Mouse (Mus musculus) liver, embryonic 12.5 days (tissue): ENCODE results near the gene Mchr1. TPM values are rescaled to one million over a fixed set of nuclear protein-coding genes. Genes with fewer than 3 reads are reported as not detected.

Source experiments
- ATAC-seq: fragments of 200-750 bp; cut with Nextera tagmentation; 2 replicates; pipeline ENCODE4 v1.8.0; 2017; ENCODE audit warnings: moderate number of reproducible peaks, mild to moderate bottlenecking, moderate library complexity
- H3K27ac ChIP-seq: fragments of 300-500 bp; sonication (generic); 2 replicates; pipeline ENCODE4 v1.5.1; 2016; ENCODE audit warnings: mild to moderate bottlenecking
- H3K27me3 ChIP-seq: fragments of 300-500 bp; sonication (generic); replicated peaks from 2 replicates; pipeline ENCODE4 v1.6.1; 2016; ENCODE audit warnings: mild to moderate bottlenecking, moderate library complexity
- H3K36me3 ChIP-seq: fragments of 300-500 bp; sonication (generic); 2 replicates; pipeline ENCODE4 v1.6.1; 2016; ENCODE audit warnings: mild to moderate bottlenecking, moderate library complexity
- H3K4me1 ChIP-seq: fragments of 300-500 bp; sonication (generic); 2 replicates; pipeline ENCODE4 v1.6.1; 2016
- H3K4me2 ChIP-seq: fragments of 300-500 bp; sonication (generic); 2 replicates; pipeline ENCODE4 v1.6.1; 2016; ENCODE audit warnings: mild to moderate bottlenecking, moderate library complexity
- H3K4me3 ChIP-seq: fragments of 300-500 bp; sonication (generic); 2 replicates; pipeline ENCODE4 v1.5.1; 2016; ENCODE audit warnings: mild to moderate bottlenecking, moderate library complexity
- H3K9ac ChIP-seq: fragments of 300-500 bp; sonication (generic); 2 replicates; pipeline ENCODE4 v1.6.1; 2016; ENCODE audit warnings: mild to moderate bottlenecking, moderate library complexity
- H3K9me3 ChIP-seq: fragments of 300-500 bp; sonication (generic); replicated peaks from 2 replicates; pipeline ENCODE4 v1.6.1; 2016; ENCODE audit warnings: mild to moderate bottlenecking, moderate library complexity
- WGBS: fragments of 180-500 bp; shearing (Covaris S2); methylation state at CpG from one replicate; pipeline ENCODE4 v1.1.7; 2016; ENCODE audit not compliant: insufficient replicate concordance; 5-methylcytosine and 5-hydroxymethylcytosine counted together
- polyA plus RNA-seq: library from polyadenylated mRNA; unstranded; fragments of >200 nt; fragmentation: Nextera tagmentation; extraction: Ambion mirVana; gene quantifications from 2 replicates; pipeline ENCODE4 v1.2.1, GENCODE M21; 2016

The Mchr1 gene
- 0.19 TPM in 1 of 2 replicates, not detected in the other for polyA plus RNA-seq

GRCm38 (mm10) chr15:81235086-81235920 lies at the start of gene Mchr1:
Gene Mchr1 (plus strand): TSS chr15:81235499.
- Histone ChIP-seq H3K4me1 (peaks cover 10% of the 10 kb centered on the region), H3K4me3 (peak within 1 kb of the TSS; percentile 27), H3K4me2 (peak within 1 kb of the TSS; percentile 54), H3K9ac (no peak within 1 kb of the TSS), H3K27ac (no peak within 1 kb of the TSS), H3K27me3 (peaks cover 74% of the 10 kb centered on the region), H3K9me3 (no peaks in the 10 kb centered on the region), H3K36me3 (no peaks in the 10 kb centered on the region)
- WGBS, result 5% methylated on average over 25 of the region's 25 CpGs
- ATAC-seq, result no peak

GRCm38 (mm10) chr15:81189061-81189460 lies 46.2 kb upstream of the Mchr1 start:
- 85% methylated on average over 2 of the region's 2 CpGs for WGBS
- H3K4me3 ChIP-seq, result no peak overlapping the region
- no peak overlapping the region for H3K4me2 ChIP-seq
- H3K36me3 ChIP-seq, result no peaks in the 10 kb centered on the region
- H3K9me3 ChIP-seq, result no peaks in the 10 kb centered on the region
- peaks cover 33% of the 10 kb centered on the region for H3K4me1 ChIP-seq
- no peak overlapping the region for H3K27ac ChIP-seq
- no peaks in the 10 kb centered on the region for H3K27me3 ChIP-seq
- no peak for ATAC-seq
- no peak overlapping the region for H3K9ac ChIP-seq

- Histone ChIP-seq H3K4me2 (peak overlapping the region; percentile 100), H3K9ac (peak overlapping the region; percentile 86), H3K27me3 (no peaks in the 10 kb centered on the region), H3K27ac (peak overlapping the region; percentile 46), H3K36me3 (no peaks in the 10 kb centered on the region), H3K9me3 (no peaks in the 10 kb centered on the region), H3K4me1 (peaks cover 33% of the 10 kb centered on the region), H3K4me3 (peak overlapping the region; percentile 84)
- WGBS, result 2% methylated on average over 33 of the region's 46 CpGs
- ATAC-seq, result peak; percentile 2; the same call in 1 of the 2 replicates
Measured at GRCm38 (mm10) chr15:81190011-81190629, 45.2 kb upstream of the Mchr1 start.

DNA sequence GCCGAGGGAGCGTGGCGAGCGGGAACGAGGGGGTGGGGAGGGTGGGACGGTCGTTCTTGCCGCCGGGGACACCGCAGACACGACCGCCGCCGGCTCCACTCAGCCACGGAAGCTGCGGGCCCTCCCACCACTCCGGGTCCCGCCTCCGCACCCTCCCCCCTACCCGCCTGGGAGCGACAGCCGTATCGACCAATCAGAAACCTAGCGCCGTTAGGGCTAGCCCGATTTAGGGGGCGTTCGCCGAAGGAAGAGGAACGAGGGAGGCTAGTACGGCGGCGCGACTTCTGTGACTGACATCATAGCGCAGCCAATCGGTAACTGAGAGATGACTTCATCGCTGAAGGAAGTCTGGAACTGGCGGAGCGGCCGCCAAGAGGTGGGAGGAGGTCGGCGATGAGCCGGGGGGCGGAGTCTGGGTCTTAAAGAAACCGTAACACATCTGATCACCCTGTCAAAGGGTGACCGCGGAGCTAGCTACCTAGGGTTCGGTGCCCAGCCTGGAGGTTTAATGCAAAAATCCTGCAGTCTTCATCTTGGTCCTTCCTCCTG lies 44.6 kb upstream of the Mchr1 start, which contains the start of gene Mrtfa:
Gene Mrtfa (minus strand): TSS at position 128 of the 549 bp plus-strand sequence.
- H3K36me3 ChIP-seq, result no peaks in the 10 kb centered on the region
- H3K4me2 ChIP-seq, result peak within 1 kb of the TSS; percentile 100
- under 1% methylated on average over 34 of the region's 48 CpGs for WGBS
- no peaks in the 10 kb centered on the region for H3K9me3 ChIP-seq
- peak; percentile 97 for ATAC-seq
- peaks cover 32% of the 10 kb centered on the region for H3K4me1 ChIP-seq
- H3K27ac ChIP-seq, result peak within 1 kb of the TSS; percentile 59
- H3K27me3 ChIP-seq, result no peaks in the 10 kb centered on the region
- H3K4me3 ChIP-seq, result peak within 1 kb of the TSS; percentile 84
- H3K9ac ChIP-seq, result peak within 1 kb of the TSS; percentile 86

- WGBS, result 25% methylated on average over 9 of the region's 9 CpGs
- Histone ChIP-seq H3K9ac (peak overlapping the region; percentile 71), H3K4me2 (peak overlapping the region; percentile 100), H3K36me3 (no peaks in the 10 kb centered on the region), H3K27me3 (no peaks in the 10 kb centered on the region), H3K27ac (peak overlapping the region; percentile 59), H3K9me3 (no peaks in the 10 kb centered on the region), H3K4me3 (peak overlapping the region; percentile 84), H3K4me1 (peaks cover 28% of the 10 kb centered on the region)
- ATAC-seq, result no peak
Measured at GRCm38 (mm10) chr15:81191303-81191702, 44.0 kb upstream of the Mchr1 start.

- no peak overlapping the region for H3K4me2 ChIP-seq
- no peak for ATAC-seq
- H3K9ac ChIP-seq, result no peak overlapping the region
- H3K27me3 ChIP-seq, result no peaks in the 10 kb centered on the region
- no peak overlapping the region for H3K27ac ChIP-seq
- H3K36me3 ChIP-seq, result no peaks in the 10 kb centered on the region
- no peaks in the 10 kb centered on the region for H3K9me3 ChIP-seq
- H3K4me3 ChIP-seq, result no peak overlapping the region
- peaks cover 35% of the 10 kb centered on the region for H3K4me1 ChIP-seq
- WGBS, result 82% methylated on average over 5 of the region's 5 CpGs
Measured at GRCm38 (mm10) chr15:81192316-81192715, 43.0 kb upstream of the Mchr1 start.

DNA sequence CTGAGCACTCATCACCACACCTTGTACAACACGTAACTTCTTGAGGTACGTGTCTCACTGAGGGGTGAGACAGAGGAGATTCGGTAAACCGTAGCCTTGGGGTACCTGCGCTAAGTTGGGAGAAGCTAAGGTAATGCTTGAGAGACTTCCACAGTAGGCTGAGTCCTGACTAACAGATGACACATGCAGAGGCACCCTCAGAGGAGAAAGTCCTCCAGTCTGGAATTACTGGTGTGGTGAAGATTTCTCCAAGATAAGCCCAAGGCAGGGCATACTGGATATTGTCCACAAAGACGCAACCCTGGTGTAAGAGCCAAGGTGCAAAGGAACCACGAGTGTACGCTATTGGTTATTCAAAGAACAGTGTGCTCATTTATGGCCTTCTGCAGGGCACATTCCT lies 42.4 kb upstream of the Mchr1 start:
- H3K4me1 ChIP-seq, result peaks cover 38% of the 10 kb centered on the region
- H3K27ac ChIP-seq, result no peak overlapping the region
- no peaks in the 10 kb centered on the region for H3K9me3 ChIP-seq
- no peak for ATAC-seq
- no peaks in the 10 kb centered on the region for H3K27me3 ChIP-seq
- H3K9ac ChIP-seq, result no peak overlapping the region
- no peaks in the 10 kb centered on the region for H3K36me3 ChIP-seq
- no peak overlapping the region for H3K4me3 ChIP-seq
- 87% methylated on average over 8 of the region's 8 CpGs for WGBS
- no peak overlapping the region for H3K4me2 ChIP-seq

DNA sequence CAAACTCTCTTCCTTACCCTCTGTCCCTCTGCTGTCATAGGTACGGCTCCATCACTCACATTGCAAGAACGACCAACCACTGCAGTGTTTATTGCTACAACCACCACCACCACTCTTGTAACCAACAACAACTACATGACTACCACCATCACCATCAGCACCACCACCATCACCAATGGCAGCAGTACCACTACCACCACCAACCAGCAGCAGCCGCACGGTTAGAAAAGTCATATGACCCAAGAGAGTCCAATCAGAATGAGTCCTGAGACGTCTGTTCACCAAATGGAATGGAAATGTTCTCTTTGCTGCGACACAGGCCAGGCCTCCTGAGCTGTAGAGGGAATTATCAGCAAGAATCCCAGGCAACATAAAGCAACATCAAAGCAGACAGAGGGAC lies 40.5 kb upstream of the Mchr1 start:
- no peaks in the 10 kb centered on the region for H3K9me3 ChIP-seq
- no peak overlapping the region for H3K4me2 ChIP-seq
- H3K27me3 ChIP-seq, result no peaks in the 10 kb centered on the region
- H3K4me3 ChIP-seq, result no peak overlapping the region
- H3K27ac ChIP-seq, result no peak overlapping the region
- no peaks in the 10 kb centered on the region for H3K36me3 ChIP-seq
- H3K4me1 ChIP-seq, result peaks cover 28% of the 10 kb centered on the region
- ATAC-seq, result no peak
- WGBS, result 76% methylated on average over 6 of the region's 6 CpGs
- H3K9ac ChIP-seq, result no peak overlapping the region

GRCm38 (mm10) chr15:81195447-81195846 lies 39.9 kb upstream of the Mchr1 start:
- no peaks in the 10 kb centered on the region for H3K27me3 ChIP-seq
- no peak for ATAC-seq
- 34% methylated on average over 4 of the region's 4 CpGs for WGBS
- H3K4me2 ChIP-seq, result no peak overlapping the region
- H3K9me3 ChIP-seq, result no peaks in the 10 kb centered on the region
- H3K36me3 ChIP-seq, result no peaks in the 10 kb centered on the region
- H3K27ac ChIP-seq, result no peak overlapping the region
- H3K4me1 ChIP-seq, result peaks cover 24% of the 10 kb centered on the region
- H3K4me3 ChIP-seq, result no peak overlapping the region
- H3K9ac ChIP-seq, result no peak overlapping the region

DNA sequence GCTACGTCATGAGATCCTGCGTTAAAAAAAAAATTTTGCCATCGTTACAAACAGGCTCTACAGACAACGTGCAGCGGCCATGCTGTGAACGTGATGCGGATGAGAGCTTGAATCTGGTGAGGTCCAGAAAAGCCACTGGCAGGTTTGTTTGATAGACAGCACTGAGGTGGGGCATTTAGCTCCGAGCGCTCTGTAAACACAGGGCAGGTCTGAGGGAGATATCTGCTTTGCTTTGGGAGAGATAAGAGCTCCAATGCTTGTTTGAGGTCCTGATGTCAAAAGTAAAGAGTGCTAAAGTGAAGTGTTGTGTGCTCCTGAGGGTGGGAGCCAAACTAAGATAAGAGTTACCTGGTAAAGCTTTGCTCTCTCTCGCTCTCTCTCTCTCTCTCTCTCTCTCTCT lies 38.1 kb upstream of the Mchr1 start:
- Histone ChIP-seq H3K4me2 (no peak overlapping the region), H3K9ac (no peak overlapping the region), H3K36me3 (no peaks in the 10 kb centered on the region), H3K4me3 (no peak overlapping the region), H3K4me1 (peaks cover 15% of the 10 kb centered on the region), H3K27me3 (no peaks in the 10 kb centered on the region), H3K9me3 (no peaks in the 10 kb centered on the region), H3K27ac (no peak overlapping the region)
- 55% methylated on average over 10 of the region's 10 CpGs for WGBS
- peak; percentile 60 for ATAC-seq

- no peaks in the 10 kb centered on the region for H3K36me3 ChIP-seq
- H3K27ac ChIP-seq, result no peak overlapping the region
- no peaks in the 10 kb centered on the region for H3K27me3 ChIP-seq
- no peak for ATAC-seq
- no peak overlapping the region for H3K9ac ChIP-seq
- H3K9me3 ChIP-seq, result no peaks in the 10 kb centered on the region
- no peak overlapping the region for H3K4me2 ChIP-seq
- 76% methylated on average over 5 of the region's 5 CpGs for WGBS
- H3K4me1 ChIP-seq, result peaks cover 15% of the 10 kb centered on the region
- no peak overlapping the region for H3K4me3 ChIP-seq
Measured at GRCm38 (mm10) chr15:81198447-81198846, 36.9 kb upstream of the Mchr1 start.

DNA sequence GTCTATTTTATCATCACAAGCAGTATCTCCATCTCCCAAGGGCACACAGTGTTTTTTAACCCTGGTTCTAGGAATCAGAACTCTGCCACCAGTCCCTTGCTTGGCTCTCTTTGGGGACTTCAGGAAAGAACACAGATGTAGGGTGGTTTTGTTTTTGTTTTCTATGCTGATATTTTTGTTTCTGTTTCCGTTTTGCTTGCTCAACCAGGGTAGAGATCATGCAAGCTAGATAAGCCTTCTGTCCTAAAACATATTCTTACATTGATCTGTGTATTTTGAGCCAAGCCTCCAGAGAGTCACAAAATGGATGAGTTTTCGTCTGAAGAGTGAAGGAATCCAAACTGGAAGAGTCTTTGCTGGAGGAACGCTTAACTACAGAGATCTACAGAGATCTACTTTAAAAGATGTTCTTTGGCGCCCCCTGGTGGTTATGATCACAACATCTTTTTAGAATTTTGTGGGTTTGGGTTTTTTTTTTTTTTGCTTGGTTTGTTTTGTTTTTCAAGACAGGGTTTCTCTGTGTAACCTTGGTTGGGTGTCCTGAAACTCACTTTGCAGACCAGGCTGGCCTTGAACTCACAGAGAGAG lies 35.8 kb upstream of the Mchr1 start:
- H3K4me2 ChIP-seq, result peak overlapping the region; percentile 40
- H3K36me3 ChIP-seq, result no peaks in the 10 kb centered on the region
- H3K27ac ChIP-seq, result no peak overlapping the region
- 20% methylated on average over 4 of the region's 4 CpGs for WGBS
- H3K27me3 ChIP-seq, result no peaks in the 10 kb centered on the region
- ATAC-seq, result no peak
- no peak overlapping the region for H3K4me3 ChIP-seq
- no peaks in the 10 kb centered on the region for H3K9me3 ChIP-seq
- H3K9ac ChIP-seq, result no peak overlapping the region
- H3K4me1 ChIP-seq, result peaks cover 15% of the 10 kb centered on the region
